Mouse (Mus musculus): ENCODE data around the gene Nek7.

The Nek7 gene

DNA sequence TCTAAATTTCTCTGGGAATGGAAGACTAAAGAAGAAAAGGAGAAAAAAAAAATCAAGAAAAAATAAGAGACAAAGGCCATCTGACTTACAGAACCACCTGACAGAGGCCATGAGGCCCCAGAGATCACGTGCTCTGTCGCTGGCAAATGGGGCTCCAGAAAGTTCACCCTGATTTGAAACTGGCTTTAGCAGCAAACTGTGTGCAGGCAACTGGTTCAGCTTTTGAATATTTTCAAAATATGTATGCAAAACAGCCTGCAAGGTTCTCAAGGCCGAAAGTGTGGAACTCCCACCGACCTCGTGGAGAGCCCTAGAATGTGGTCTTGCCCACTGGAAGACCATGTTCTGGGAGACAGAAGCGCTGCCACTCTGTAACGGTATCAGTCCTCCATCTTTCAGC is 11.6 kb downstream of the Nek7 start:
- DNase-seq (ENCODE audit: low read depth): no peak

DNA sequence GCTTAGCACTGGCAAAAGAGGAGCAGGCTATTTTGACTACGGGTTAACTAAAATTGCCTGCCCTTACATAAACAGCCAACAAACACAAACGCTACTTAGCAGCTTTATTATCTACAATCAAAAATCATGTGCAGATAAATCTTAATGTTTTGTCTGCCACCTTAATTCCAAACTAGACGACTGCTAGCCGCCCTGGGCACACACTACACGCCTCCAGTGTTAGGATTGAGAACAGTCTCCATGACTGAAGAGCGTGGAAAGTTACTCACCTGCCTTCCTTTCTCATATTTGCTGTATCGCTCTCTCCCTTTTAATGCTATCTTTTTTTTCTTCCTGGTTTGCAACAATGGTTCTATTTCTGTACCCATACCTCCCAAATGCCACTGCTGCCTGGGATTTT is 12.1 kb downstream of the Nek7 start:
- no peak for DNase-seq (ENCODE audit: low read depth)

DNA sequence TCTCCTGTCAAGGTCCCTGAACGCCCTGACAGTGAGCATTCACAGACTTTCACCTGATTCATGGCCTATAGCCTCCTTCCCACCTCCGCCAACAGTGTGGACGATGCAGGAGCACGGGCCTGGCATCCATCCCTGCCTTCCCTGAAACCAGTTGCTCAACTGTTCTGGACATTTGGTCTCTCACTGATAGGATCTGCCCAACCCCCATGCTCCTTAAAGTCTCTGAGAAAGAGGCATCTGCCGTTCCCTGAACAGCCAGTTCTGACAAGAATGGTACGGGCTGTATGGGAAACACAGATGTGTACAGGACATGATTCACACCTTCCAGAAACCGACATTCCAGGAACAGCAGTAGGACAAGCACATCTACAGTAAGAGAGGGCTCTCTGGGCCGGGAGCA is 13.2 kb downstream of the Nek7 start:
- no peak for DNase-seq (ENCODE audit: low read depth)

DNA sequence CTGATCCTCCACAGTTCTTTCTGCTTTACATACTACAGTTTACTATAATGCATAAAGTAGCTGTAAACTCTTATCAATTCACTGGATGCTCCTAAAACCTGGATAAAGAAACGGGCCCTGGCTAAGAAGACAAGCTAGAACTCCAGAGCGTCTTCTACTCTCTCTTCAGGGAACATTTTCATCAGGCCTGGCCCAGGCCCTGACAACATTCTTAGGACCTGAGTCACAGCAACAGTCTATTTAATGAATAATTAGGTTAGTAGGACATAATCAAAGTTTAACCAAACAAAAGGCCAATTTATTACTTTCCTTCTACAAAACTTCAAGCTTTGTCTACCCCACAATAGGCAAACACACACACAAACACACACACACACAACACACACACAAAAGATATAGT is 15.2 kb downstream of the Nek7 start:
- no peak for DNase-seq (ENCODE audit: low read depth)

DNA sequence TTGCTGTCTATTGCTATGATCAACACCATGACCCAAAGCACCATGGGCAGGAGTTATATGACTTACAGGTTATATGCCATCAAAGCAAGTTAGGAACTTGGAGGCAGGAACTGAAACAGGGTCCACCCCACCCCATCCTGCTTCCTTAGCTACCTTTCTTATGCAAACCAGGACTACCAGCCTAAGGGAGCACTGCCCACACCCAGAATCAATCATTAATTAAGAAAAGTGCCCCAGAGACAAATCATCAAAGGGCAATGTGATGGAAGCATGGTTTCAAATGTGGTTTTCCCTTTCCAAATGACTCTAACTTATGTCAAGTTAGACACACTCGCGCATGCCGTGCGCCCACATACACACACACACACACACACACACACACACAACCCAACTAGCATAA is 16.0 kb downstream of the Nek7 start:
- peak; percentile 60 for DNase-seq (ENCODE audit: low read depth)

DNA sequence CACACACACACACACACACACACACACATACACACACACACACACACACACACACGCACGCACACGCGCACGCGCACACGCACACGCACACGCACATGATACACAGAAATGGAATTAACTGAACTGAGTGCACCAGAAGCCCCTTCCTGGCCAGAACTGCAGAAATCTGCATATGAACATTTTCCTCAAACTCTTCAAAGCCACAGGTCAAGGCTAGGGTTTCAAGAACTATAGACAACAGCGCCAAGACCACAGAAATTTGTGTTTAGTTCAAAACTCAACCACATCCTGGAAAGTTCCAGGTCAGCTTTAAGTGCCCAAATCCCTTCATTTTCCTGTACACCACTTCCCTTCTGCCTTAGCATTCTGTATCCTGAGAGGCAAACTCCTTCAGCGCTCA is 21.9 kb downstream of the Nek7 start:
- peak; percentile 50 for DNase-seq (ENCODE audit: low read depth)

DNA sequence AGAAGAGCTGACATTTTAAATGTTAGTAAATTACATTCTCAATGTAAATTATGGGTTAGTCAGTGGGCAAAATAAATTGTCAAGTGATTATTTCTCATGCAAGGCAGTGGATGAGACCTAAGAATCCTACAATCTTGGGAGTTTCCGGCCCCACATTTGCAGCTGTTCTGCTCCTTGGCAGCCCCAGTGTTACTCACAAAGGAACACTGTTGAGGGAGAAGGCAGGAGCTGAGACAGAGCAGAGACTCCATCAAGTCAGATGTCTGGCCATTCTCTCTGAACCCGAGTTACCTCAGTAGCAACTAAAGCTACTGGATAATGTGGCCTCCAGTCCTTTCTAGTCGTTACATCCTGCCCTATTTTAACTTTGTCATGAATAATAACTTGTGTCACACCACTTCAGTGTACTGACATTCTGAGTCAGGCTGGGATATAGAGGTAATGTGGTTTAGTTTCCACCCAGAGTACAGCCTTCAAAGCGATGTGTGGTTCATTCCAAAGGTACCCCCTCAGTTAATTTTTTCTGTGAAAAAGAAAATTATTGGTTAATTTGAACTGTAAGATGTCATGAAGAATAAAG is 23.7 kb downstream of the Nek7 start:
- peak; percentile 56 for DNase-seq (ENCODE audit: low read depth)

DNA sequence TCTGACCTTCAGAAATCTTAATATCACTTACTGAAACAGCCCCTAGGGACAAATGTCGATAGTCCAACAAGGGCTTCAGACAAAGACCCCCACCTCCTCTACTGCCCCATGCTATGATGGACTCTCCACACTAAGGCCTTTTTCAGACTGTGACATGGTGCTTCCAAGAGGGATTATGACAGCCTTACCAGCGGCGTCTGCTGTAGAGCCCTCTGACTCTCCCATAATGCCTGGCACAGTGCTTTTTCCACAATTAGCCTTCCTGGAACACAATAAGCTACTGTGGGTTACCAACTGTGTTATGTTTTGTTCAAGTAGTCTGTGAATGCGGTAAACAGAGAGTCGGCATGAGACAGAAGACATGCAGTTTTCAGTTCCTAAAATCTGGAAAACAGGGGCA is 25.0 kb downstream of the Nek7 start:
- no peak for DNase-seq (ENCODE audit: low read depth)

DNA sequence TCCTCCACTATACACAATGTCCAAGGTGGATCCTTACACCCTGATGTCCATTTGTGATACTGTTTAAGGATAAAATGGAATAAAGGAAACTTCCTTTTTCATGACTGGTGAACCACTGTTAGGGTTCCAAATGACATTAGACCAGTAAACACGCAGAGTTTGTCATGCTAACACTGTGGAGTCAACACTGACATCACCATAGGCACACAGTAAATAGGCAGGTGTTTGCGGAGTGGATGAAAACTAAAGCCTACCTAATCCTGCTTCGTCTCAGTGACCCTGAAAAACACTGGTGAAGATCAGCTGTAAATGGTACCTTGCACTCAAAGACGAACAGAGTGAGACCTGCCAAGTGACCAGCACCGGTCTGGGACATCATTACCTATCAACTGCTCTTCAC is 26.0 kb downstream of the Nek7 start:
- DNase-seq (ENCODE audit: low read depth): no peak

DNA sequence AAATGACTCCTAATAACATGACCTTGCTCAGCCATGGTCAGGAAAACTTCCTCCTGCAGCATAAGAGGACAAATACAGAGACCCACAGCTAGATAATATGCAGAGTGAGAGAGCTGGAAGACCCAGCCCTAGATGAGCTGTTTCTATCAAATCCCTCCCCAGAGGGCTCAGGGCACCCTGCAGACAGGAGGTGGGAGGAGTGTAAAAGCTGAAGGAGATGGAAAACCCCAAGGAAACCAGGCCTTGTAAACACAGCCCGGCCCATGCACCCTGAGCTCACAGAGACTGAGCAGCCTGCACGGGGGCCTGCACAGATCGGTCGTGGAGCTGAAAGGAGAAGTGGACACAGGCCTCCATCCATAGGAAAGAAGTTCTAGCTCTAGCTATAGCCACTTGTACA is 27.5 kb downstream of the Nek7 start:
- DNase-seq (ENCODE audit: low read depth): peak; percentile 67

DNA sequence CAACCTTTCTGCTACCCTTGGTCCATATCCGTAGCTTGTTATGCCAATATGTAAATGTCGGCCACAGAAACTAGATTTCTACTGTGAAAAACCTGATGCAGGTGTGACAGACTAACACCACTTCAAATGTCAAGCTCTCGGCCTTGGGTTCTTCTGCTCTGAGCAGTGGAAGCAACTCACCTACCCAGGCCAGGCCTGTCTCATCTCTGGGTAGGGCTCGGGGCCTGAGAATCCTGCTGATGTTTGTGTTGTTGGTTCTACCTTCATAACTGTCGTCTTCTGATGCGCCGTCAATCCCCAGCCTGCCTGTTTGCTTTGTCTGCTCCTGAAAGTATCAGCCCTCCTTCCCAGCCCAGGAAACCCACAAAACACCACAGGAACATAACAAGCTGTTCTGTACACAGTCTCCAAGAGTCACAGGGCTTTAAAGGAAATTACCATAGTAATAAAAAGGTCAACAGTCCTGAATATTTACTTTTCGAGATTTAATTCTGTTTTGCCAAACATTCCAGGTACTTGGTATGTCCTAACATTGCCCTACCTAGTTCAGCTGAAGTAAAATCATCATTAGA is 29.4 kb downstream of the Nek7 start:
- DNase-seq (ENCODE audit: low read depth): peak; percentile 58

DNA sequence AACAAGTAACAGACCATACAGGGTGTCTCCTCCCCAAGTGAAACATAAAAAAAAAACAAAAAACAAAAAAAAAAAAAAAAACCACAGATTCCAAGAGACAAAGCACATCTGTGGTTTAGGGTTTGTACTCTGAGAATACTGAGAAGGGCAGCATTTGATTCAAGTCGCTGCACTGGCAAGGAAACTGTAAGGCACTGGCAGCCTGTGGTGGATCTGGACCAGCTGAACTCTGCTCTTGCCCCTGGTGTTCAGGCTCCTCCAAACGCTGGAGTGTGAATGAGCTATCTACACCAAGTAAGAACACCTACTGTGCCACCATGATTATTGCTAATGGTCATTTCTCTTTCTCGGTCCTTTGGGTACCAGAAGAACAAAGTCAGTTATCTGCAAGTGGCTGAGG is 30.8 kb downstream of the Nek7 start:
- peak; percentile 50 for DNase-seq (ENCODE audit: low read depth)

DNA sequence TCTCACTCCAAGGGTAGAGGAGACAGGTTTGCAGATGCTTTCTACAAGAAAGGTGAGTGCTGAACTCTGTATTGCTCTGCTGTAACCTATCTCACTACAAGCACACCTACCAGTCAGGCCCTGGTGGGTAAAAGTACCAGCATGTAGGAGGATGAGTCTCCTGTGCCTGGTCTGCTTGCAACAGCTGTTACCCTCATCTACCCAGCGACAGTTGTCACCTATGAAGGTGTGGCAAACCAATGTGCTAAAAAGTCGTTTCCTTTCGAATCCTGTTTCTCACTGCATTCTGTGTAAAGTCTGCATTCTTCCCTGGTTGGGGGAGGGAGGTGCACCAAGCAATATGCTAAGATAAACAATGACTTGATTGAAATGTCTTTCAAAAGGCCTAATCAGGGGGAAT is 32.1 kb downstream of the Nek7 start:
- peak; percentile 68 for DNase-seq (ENCODE audit: low read depth)

DNA sequence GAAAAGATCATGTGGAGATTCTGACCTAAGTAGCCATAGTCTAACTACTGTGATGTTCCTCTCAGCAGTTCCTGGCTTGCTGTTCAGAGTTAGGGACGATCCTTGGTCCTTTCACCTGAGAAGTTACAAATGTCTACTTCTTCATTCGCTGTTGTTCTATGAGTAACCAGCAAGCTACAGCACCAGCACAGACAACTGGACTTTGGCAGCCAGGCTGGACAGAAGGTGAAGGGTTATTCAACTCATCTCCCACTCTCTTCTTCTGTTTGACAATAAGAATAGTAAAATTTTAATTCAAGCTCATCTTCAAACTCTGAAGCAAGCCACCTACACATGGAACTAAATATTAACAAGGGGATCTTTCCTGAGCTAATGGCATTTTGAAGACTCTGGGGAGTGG is 33.0 kb downstream of the Nek7 start:
- no peak for DNase-seq (ENCODE audit: low read depth)

DNA sequence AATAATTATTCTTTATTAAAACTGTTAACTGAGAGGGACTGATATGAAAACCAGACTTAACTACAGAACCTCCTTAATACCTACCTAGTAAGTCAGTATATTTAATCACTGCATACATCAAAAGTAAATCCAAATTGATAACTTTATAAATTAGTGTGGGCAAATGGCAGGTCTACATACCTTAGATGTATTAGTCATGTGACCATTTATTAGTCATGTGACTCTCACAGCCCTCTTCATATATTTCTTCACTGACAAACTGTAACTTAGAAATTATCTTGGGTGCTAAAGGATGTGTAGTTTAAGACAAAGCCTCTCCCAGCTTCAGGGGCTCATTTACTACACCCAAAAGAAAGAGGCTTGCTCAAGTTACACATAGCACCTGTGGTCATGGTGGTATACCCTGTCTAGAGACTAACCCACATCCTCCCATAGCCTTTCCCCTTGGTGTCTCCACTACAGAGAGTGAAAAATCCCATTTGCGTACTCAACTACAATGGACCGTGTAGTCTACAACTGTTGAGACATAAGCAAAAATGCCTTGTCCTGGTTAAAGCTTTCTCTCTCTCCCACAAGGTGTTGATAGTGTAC is 35.4 kb downstream of the Nek7 start:
- DNase-seq (ENCODE audit: low read depth): peak; percentile 60

DNA sequence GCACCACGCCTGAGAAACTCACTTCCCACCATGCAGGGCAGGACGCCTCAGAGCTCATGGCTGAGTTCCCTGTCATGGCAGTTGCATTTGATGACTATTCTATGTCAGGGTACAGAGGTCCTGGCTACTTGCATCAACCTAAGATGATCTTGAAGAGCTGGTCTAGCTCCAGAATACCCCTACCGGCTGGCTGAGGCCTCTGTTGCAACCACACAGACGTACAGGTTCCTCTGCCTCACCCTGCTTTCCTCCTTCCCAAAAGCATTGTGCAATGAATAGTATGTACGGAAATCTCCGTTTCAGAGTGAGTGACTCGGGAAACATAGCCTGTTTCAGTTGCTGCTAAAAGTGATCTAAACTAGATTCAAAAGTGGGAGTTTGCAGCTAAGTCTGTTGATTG is 37.7 kb downstream of the Nek7 start:
- no peak for DNase-seq (ENCODE audit: low read depth)

DNA sequence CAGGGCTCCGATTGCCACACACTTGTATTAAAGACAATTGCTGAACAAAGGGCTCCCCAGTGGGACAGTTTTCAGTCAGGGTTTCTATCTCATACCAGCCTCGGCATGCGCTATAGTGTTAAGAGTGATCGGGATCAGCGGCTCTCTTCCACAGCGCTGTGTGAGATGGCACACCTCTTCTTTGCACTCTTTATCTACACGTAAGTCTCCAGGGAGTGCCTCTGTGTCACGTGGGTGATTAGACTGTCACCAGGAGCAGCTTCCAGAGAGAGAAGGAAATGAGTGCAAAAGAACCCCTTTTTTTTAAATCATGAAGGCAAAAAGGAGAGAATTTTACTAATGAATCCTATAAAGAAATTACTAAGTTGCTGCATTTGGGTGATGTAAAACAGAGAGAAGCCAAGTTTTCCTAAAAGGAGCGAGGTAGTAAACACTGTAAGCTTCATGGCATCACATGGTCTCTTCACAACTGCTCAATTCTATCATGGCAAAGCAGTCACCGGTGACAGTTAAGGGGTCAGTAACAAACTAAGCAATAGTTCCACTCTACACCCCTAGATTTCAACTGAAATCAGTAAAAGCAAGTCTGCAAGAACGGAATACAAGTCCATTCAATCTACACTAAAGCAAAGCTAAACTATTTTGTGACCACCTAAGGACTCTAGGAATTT is 40.0 kb downstream of the Nek7 start:
- no peak for DNase-seq (ENCODE audit: low read depth)

DNA sequence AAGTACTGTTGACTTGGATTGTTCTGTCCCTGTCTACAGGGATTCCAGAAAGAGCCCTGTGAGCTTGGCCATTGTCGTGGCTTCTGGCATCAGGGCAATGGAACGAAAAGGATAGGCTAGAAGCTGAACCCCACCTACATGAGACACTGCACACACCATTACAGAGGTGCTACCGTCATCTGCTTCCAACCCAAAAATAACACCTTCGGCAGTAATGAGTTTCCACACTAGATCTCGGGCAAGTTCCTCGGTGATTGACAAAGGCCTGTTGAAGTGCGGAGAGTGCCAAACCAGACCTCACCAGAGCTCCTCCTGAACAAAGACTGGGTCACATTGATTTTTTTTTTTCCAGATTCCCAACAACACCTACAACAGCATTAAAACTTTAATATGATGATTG is 40.7 kb downstream of the Nek7 start:
- DNase-seq (ENCODE audit: low read depth): no peak

DNA sequence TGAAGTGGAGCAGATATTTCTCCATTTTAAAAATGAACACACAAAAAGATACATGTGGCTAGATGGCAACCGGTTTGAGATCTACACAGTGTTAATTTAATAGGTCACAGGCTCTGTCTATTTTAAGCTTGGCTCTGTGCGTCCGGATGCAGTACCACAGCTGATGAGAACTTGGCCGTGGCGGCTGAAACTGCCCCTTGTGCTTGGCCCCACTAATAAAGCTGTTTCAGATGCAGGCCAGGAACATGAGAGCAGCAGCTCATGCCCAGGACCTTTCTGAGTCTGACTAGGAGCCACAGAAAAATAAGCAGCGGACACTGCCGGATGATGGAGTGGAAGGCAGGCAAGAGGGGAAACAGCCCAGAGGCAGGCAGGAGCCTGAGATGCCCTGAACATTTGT is 43.1 kb downstream of the Nek7 start:
- no peak for DNase-seq (ENCODE audit: low read depth)

DNA sequence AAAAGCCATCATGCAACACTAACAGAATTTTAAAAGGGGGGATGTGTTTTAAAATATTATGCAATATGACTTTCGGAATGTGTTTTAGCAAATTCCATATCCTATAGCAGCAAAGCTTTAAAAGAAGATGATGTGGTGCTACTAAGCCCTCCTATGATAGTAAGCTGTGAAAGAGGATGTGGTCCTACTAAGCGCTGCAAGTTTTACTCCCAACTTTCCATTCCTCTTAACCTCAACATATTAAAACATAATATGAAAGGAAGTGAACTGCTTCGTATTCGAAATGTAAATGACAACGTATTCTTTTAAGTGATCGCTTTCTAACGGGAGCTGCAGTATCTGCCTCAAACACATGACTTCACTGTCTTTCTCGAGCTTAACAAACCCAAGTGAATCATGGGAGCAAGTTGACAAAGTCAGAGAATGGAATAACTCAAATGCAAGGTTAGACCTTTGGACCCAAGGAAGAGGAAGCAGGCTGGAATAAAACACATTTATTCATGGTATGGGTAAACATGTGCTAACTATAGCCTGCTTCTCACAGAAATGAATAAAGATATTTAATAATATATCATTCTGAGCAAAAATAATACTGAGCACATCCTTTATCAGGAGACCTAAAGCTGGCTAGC is 43.8 kb downstream of the Nek7 start:
- DNase-seq (ENCODE audit: low read depth): no peak

DNA sequence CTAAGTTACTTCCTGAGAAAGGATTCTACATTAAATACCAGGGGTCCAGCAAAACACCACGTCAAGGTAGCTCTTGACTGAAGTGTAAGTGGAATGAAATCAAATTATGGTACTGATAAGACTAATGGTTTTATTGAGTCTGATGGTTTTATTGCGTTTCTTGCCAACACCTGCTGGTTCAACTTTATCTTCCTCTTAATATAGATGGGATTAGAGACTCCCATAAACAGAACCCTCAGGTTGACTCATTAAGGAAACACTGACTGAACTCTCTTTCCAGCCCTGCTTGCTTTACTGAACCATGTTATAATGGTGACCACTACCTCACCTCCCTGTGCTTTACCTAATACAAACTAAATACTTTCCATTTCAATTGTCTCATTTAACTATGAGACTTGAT is 44.3 kb downstream of the Nek7 start:
- no peak for DNase-seq (ENCODE audit: low read depth)

DNA sequence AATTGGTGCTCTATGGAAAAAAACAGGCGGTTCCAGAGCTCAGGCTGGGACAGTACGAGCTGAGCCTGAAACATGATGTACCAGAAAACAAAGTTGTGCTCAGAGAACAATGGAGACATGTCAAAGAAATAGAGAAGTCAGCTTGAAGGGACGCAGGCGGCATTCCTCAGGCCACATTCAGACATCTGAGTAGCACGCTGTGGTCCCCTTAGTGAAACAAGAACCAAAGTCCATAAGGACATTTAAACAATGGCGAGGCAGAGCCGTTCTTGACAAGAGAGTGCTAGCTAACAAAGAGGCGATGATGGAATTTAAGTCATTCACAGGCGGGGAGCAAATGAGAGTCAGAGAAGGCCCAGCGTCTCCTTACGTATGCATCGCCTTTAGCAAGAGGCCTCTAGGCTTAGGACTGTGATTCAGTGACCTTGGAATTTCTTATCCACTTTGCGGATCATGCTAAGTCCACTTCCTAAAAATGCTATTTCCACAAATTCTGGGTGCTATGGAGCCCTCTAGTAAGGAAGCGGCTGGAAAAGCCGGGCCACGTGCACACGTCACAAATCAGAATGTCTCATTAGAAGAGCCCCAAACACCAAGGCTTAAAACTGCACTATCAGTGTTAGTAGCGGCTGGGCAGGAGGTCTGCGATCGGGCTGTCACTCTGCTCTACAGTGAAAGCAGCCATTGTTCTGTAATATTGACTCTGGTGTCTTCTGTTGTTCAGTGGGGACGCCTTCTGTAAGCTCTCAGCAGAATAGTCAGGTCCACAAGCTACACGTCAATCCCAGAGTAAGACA is 48.2 kb downstream of the Nek7 start:
- no peak for DNase-seq (ENCODE audit: low read depth)

Data from induced T-regulatory cell, adult 2 months (primary cell).